Comparison of ENCODE assay signal across 9 mouse cellular contexts in genomic region chr7:28277237-28277614, GRCm38 (mm10). TPM values are rescaled to one million over a fixed set of nuclear protein-coding genes. Genes with fewer than 3 reads are reported as not detected.
DNase-seq lines count a peak whose midpoint lies in the region; ATAC-seq and TF ChIP-seq lines count a peak whose summit lies in the region.
"Had no signal": no experiment of that assay in that cellular context is flagged by ENCODE, and none has a peak within 500 bp of the region (broad histone marks: within the 10 kb centered on the region; RNA-seq: fewer than 3 reads in every experiment).

No protein-coding gene starts in this region.

- no peak overlapping the region for H3K9ac ChIP-seq in lung, postnatal 0 days (replicated peaks; ENCODE audit: low read depth)
- no peak overlapping the region for H3K9ac ChIP-seq in intestine, embryonic 15.5 days

- WGBS in cerebellum, adult 2 months = 57% methylated on average over 8 of the region's 8 CpGs
- 55% methylated on average over 8 of the region's 8 CpGs for WGBS in lung, postnatal 0 days
- 50% methylated on average over 8 of the region's 8 CpGs for WGBS in lung, adult 2 months
- WGBS in intestine, embryonic 15.5 days = 53% methylated on average over 8 of the region's 8 CpGs

- peak overlapping the region; percentile 61 for H3ac ChIP-seq in myocyte (ENCODE audit: control insufficient read depth, insufficient read length)

- H3K9me3 ChIP-seq in lung, postnatal 0 days (ENCODE audit: low read length) = no peaks in the 10 kb centered on the region
- H3K9me3 ChIP-seq in intestine, embryonic 15.5 days = no peaks in the 10 kb centered on the region
- H3K9me3 ChIP-seq: limb, embryonic 13.5 days had no signal

- no peak for TF ChIP-seq EP300 in lung, postnatal 0 days (IDR thresholded peaks at IDR 0.05)

- ATAC-seq in lung, postnatal 0 days = no peak
- ATAC-seq in intestine, embryonic 15.5 days = peak; percentile 36; the same call in 1 of the 2 replicates

- H3K4me1 ChIP-seq in cerebellum, adult 2 months (ENCODE audit: control insufficient read depth, insufficient read depth, low read length) = no peaks in the 10 kb centered on the region; the same call in 1 of the 2 replicates
- H3K4me1 ChIP-seq in lung, postnatal 0 days (ENCODE audit: insufficient read depth, low read depth, low read length) = no peaks in the 10 kb centered on the region
- no peaks in the 10 kb centered on the region for H3K4me1 ChIP-seq in lung, adult 2 months (ENCODE audit: control insufficient read depth, insufficient read depth, low read length)
- peaks cover 7% of the 10 kb centered on the region for H3K4me1 ChIP-seq in intestine, embryonic 15.5 days (replicated peaks)

- H3K4me3 ChIP-seq in cerebellum, adult 2 months (replicated peaks; ENCODE audit: insufficient read depth, low read depth, low read length) = peak overlapping the region; percentile 89
- H3K4me3 ChIP-seq in lung, postnatal 0 days (ENCODE audit: low read depth, low read length) = peak overlapping the region; percentile 67; the same call in 1 of the 2 replicates
- no peak overlapping the region for H3K4me3 ChIP-seq in lung, adult 2 months (replicated peaks; ENCODE audit: extremely low read depth, low read depth, low read length)
- no peak overlapping the region for H3K4me3 ChIP-seq in intestine, embryonic 15.5 days (replicated peaks)
- H3K4me3 ChIP-seq in myocyte = peak overlapping the region; percentile 26

- no peak for TF ChIP-seq POLR2A in cerebellum, adult 2 months (IDR thresholded peaks at IDR 0.05; ENCODE audit: borderline replicate concordance, insufficient read depth, low read length)
- no peak for TF ChIP-seq POLR2A in lung, adult 2 months (IDR thresholded peaks at IDR 0.05; ENCODE audit: borderline replicate concordance, extremely low read depth, low read depth, low read length)
- no peak for TF ChIP-seq POLR2A in myocyte (IDR thresholded peaks at IDR 0.05; ENCODE audit: insufficient read length, low read depth)

- no peak overlapping the region for H3K27ac ChIP-seq in cerebellum, adult 2 months (ENCODE audit: insufficient read depth, low read length)
- H3K27ac ChIP-seq in lung, postnatal 0 days (ENCODE audit: low read length) = no peak overlapping the region
- H3K27ac ChIP-seq in intestine, embryonic 15.5 days = no peak overlapping the region

- H3K4me2 ChIP-seq in lung, postnatal 0 days (replicated peaks; ENCODE audit: low read depth, low read length) = no peak overlapping the region
- H3K4me2 ChIP-seq in intestine, embryonic 15.5 days (replicated peaks) = no peak overlapping the region
- H3K4me2 ChIP-seq in myocyte (ENCODE audit: low read depth) = no peak overlapping the region

- no peak for TF ChIP-seq CTCF in cerebellum, adult 2 months (IDR thresholded peaks at IDR 0.05; ENCODE audit: borderline replicate concordance, insufficient read depth, low read depth, low read length)
- no peak for TF ChIP-seq CTCF in lung, postnatal 0 days (IDR thresholded peaks at IDR 0.05)
- TF ChIP-seq CTCF in lung, adult 2 months (IDR thresholded peaks at IDR 0.05; ENCODE audit: insufficient read depth, low read length) = no peak

- H3K27me3 ChIP-seq in cerebellum, adult 2 months (ENCODE audit: control insufficient read depth, insufficient read depth, low read length) = no peaks in the 10 kb centered on the region
- no peaks in the 10 kb centered on the region for H3K27me3 ChIP-seq in lung, postnatal 0 days (replicated peaks; ENCODE audit: insufficient read depth, low read length)
- no peaks in the 10 kb centered on the region for H3K27me3 ChIP-seq in intestine, embryonic 15.5 days (replicated peaks)
- H3K27me3 ChIP-seq in myocyte (ENCODE audit: control insufficient read depth, insufficient read depth, insufficient read length) = no peaks in the 10 kb centered on the region
- H3K27me3 ChIP-seq: limb, embryonic 13.5 days had no signal

- no peaks in the 10 kb centered on the region for H3K79me2 ChIP-seq in myocyte (ENCODE audit: control insufficient read depth, insufficient read depth)

- no peaks in the 10 kb centered on the region for H3K36me3 ChIP-seq in lung, postnatal 0 days (ENCODE audit: insufficient read depth, low read length)
- H3K36me3 ChIP-seq in intestine, embryonic 15.5 days = no peaks in the 10 kb centered on the region
- H3K36me3 ChIP-seq in myocyte (ENCODE audit: control insufficient read depth, insufficient read depth) = no peaks in the 10 kb centered on the region

- peak in 1 of 2 experiments; percentile 32 for DNase-seq in cerebellum, adult 2 months
- no peak for DNase-seq in cerebellum, postnatal 4 days (ENCODE audit: low spot score in 2 of 2)
- DNase-seq in lung, postnatal 0 days (ENCODE audit: low spot score) = no peak
- no peak for DNase-seq in lung, adult 2 months
- DNase-seq in urinary bladder, postnatal 4 days (ENCODE audit: low spot score in 2 of 2) = no peak
- no peak for DNase-seq in right cerebral cortex, adult 18-20 months

TF ChIP-seq in myocyte, 11 proteins besides CTCF, POLR2A, EP300 and RAD21:
- TF ChIP-seq POLR2AphosphoS2 (IDR thresholded peaks at IDR 0.05; ENCODE audit: insufficient read length, low read depth) = no peak
- TF ChIP-seq SRF (IDR thresholded peaks at IDR 0.05; ENCODE audit: control insufficient read depth, insufficient read length, low read depth) = no peak
- no peak for TF ChIP-seq E2F4 (IDR thresholded peaks at IDR 0.05; ENCODE audit: insufficient read depth)
- TF ChIP-seq TCF12 (IDR thresholded peaks at IDR 0.05; ENCODE audit: insufficient read depth, poor library complexity, severe bottlenecking) = no peak
- TF ChIP-seq MYOG (IDR thresholded peaks at IDR 0.05; ENCODE audit: control insufficient read depth in 1 of 3, insufficient read depth in 1 of 3, insufficient read length in 2 of 3, low read depth in 2 of 3) = no peak
- no peak for TF ChIP-seq CEBPB (IDR thresholded peaks at IDR 0.05; ENCODE audit: insufficient read depth, poor library complexity, severe bottlenecking)
- no peak for TF ChIP-seq TCF3 (IDR thresholded peaks at IDR 0.05; ENCODE audit: insufficient read length, low read depth)
- TF ChIP-seq MAX (IDR thresholded peaks at IDR 0.05; ENCODE audit: low read depth) = no peak
- TF ChIP-seq MYOD1 (IDR thresholded peaks at IDR 0.05; ENCODE audit: control insufficient read depth in 1 of 3, insufficient read length in 2 of 3, low read depth in 2 of 3) = no peak
- no peak for TF ChIP-seq REST (IDR thresholded peaks at IDR 0.05; ENCODE audit: insufficient read depth, insufficient read length)
- TF ChIP-seq USF1 (IDR thresholded peaks at IDR 0.05; ENCODE audit: low read depth) = no peak

RNA-seq across cellular contexts. Expression of gene Eid2b, which starts 0.3 kb away (rescaled TPM):
- 21.2 and 23.1 TPM in 2 replicates for polyA plus RNA-seq in cerebellum, adult 2 months (2012; rRNA removed)
- polyA plus RNA-seq in lung, postnatal 0 days (2015; fragmentation: Nextera tagmentation; extraction: Ambion mirVana) = 12.1 and 12.9 TPM in 2 replicates
- polyA plus RNA-seq in lung, adult 2 months (2012; rRNA removed) = 11.9 and 15.6 TPM in 2 replicates
- 8.1 and 9.4 TPM in 2 replicates for polyA plus RNA-seq in intestine, embryonic 15.5 days (2015; fragmentation: Nextera tagmentation; extraction: Ambion mirVana)
- polyA plus RNA-seq in myocyte (2012; fragmentation: generic; extraction: Trizol) = 6.1 TPM

RNA-seq across cellular contexts. Expression of gene Eid2, which starts 9.5 kb away (rescaled TPM):
- polyA plus RNA-seq in cerebellum, adult 2 months (2012; rRNA removed) = 44.2 and 44.4 TPM in 2 replicates
- 3.0 and 4.3 TPM in 2 replicates for polyA plus RNA-seq in lung, postnatal 0 days (2015; fragmentation: Nextera tagmentation; extraction: Ambion mirVana)
- 5.2 and 8.1 TPM in 2 replicates for polyA plus RNA-seq in lung, adult 2 months (2012; rRNA removed)
- 4.5 and 7.2 TPM in 2 replicates for polyA plus RNA-seq in intestine, embryonic 15.5 days (2015; fragmentation: Nextera tagmentation; extraction: Ambion mirVana)
- 6.5 TPM for polyA plus RNA-seq in myocyte (2012; fragmentation: generic; extraction: Trizol)

RNA-seq across cellular contexts. Expression of gene Selenov, which starts 13.8 kb away (rescaled TPM):
- 0.59 and 1.4 TPM in 2 replicates for polyA plus RNA-seq in cerebellum, adult 2 months (2012; rRNA removed)
- polyA plus RNA-seq in lung, postnatal 0 days (2015; fragmentation: Nextera tagmentation; extraction: Ambion mirVana) = 0.10 and 0.18 TPM in 2 replicates
- not detected in 2 replicates for polyA plus RNA-seq in lung, adult 2 months (2012; rRNA removed)
- polyA plus RNA-seq in intestine, embryonic 15.5 days (2015; fragmentation: Nextera tagmentation; extraction: Ambion mirVana) = 0.18 TPM in 1 of 2 replicates, not detected in the other
- not detected for polyA plus RNA-seq in myocyte (2012; fragmentation: generic; extraction: Trizol)

RNA-seq across cellular contexts. Expression of gene Dll3, which starts 24.8 kb away (rescaled TPM):
- polyA plus RNA-seq in cerebellum, adult 2 months (2012; rRNA removed) = 1.3 and 1.4 TPM in 2 replicates
- 0.10 and 0.24 TPM in 2 replicates for polyA plus RNA-seq in lung, postnatal 0 days (2015; fragmentation: Nextera tagmentation; extraction: Ambion mirVana)
- 0.12 and 0.20 TPM in 2 replicates for polyA plus RNA-seq in lung, adult 2 months (2012; rRNA removed)
- 5.7 and 6.0 TPM in 2 replicates for polyA plus RNA-seq in intestine, embryonic 15.5 days (2015; fragmentation: Nextera tagmentation; extraction: Ambion mirVana)
- 0.02 TPM for polyA plus RNA-seq in myocyte (2012; fragmentation: generic; extraction: Trizol)

RNA-seq across cellular contexts. Expression of gene Timm50, which starts 34.6 kb away (rescaled TPM):
- 75.7 and 78.6 TPM in 2 replicates for polyA plus RNA-seq in cerebellum, adult 2 months (2012; rRNA removed)
- 51.8 and 54.8 TPM in 2 replicates for polyA plus RNA-seq in lung, postnatal 0 days (2015; fragmentation: Nextera tagmentation; extraction: Ambion mirVana)
- polyA plus RNA-seq in lung, adult 2 months (2012; rRNA removed) = 38.8 and 44.4 TPM in 2 replicates
- 165 and 169 TPM in 2 replicates for polyA plus RNA-seq in intestine, embryonic 15.5 days (2015; fragmentation: Nextera tagmentation; extraction: Ambion mirVana)
- 83.6 TPM for polyA plus RNA-seq in myocyte (2012; fragmentation: generic; extraction: Trizol)

Comparison
In these comparisons a context has a peak if more than half of its experiments do, and no peak if none do; other contexts are left out.
1. H3K4me3 ChIP-seq: peak in cerebellum, adult 2 months (single experiment), lung, postnatal 0 days (single experiment) and myocyte (single experiment); none in lung, adult 2 months (single experiment) and intestine, embryonic 15.5 days (single experiment).